Mouse (Mus musculus) heart, postnatal 0 days (tissue): ENCODE data around the gene Eppin. TPM values are rescaled to one million over a fixed set of nuclear protein-coding genes. Genes with fewer than 3 reads are reported as not detected.

Experiments
- ATAC-seq: fragments of 200-750 bp; cut with Nextera tagmentation; 2 replicates; pipeline ENCODE4 v1.8.0; 2017; ENCODE audit warnings: low read depth, moderate number of reproducible peaks, moderate library complexity; ENCODE audit not compliant: insufficient read depth
- DNase-seq: peaks from one replicate; pipeline ENCODE4 v3.0.0-alpha.2; 2016; ENCODE audit warnings: low spot score
- H3K27ac ChIP-seq: fragments of 300-500 bp; sonication (generic); 2 replicates; pipeline ENCODE4 v1.5.1; 2014; ENCODE audit warnings: low read depth, mild to moderate bottlenecking
- H3K27me3 ChIP-seq: fragments of 300-500 bp; sonication (generic); 2 replicates; pipeline ENCODE4 v1.6.1; 2014; ENCODE audit warnings: low read length, mixed read lengths; ENCODE audit not compliant: control insufficient read depth, insufficient read depth
- H3K36me3 ChIP-seq: fragments of 300-500 bp; sonication (generic); replicated peaks from 2 replicates; pipeline ENCODE4 v1.6.1; 2014; ENCODE audit warnings: low read length, mixed read lengths; ENCODE audit not compliant: control insufficient read depth, insufficient read depth
- H3K4me1 ChIP-seq: fragments of 300-500 bp; sonication (generic); 2 replicates; pipeline ENCODE4 v1.6.1; 2014; ENCODE audit warnings: antibody characterized with exemption; ENCODE audit not compliant: control insufficient read depth, insufficient read depth
- H3K4me2 ChIP-seq: fragments of 300-500 bp; sonication (generic); 2 replicates; pipeline ENCODE4 v1.6.1; 2014; ENCODE audit warnings: low read depth, mild to moderate bottlenecking, low read length, moderate library complexity
- H3K4me3 ChIP-seq: fragments of 300-500 bp; sonication (generic); 2 replicates; pipeline ENCODE4 v1.5.1; 2014; ENCODE audit warnings: low read depth, low read length
- H3K9ac ChIP-seq: fragments of 300-500 bp; sonication (generic); replicated peaks from 2 replicates; pipeline ENCODE4 v1.6.1; 2014; ENCODE audit warnings: low read depth, low read length, mixed read lengths
- H3K9me3 ChIP-seq: fragments of 300-500 bp; sonication (generic); replicated peaks from 2 replicates; pipeline ENCODE4 v1.6.1; 2016; ENCODE audit warnings: low read length; ENCODE audit not compliant: control insufficient read depth
- CTCF ChIP-seq: IDR thresholded peaks from 2 replicates; pipeline ENCODE4 v1.5.1; 2016; ENCODE audit warnings: antibody characterized with exemption, control low read depth, low read depth
- EP300 ChIP-seq: IDR thresholded peaks from 2 replicates; pipeline ENCODE4 v1.6.1; 2016; ENCODE audit warnings: antibody characterized with exemption, low read depth
- WGBS: fragments of 180-500 bp; shearing (Covaris S2); extraction: QIAGEN DNeasy Blood & Tissue Kit; methylation state at CpG from one replicate; pipeline ENCODE4 v1.1.7; 2014; 5-methylcytosine and 5-hydroxymethylcytosine counted together
- polyA plus RNA-seq: library from polyadenylated mRNA; unstranded; fragments of >200 nt; fragmentation: Nextera tagmentation; extraction: Ambion mirVana; gene quantifications from 2 replicates; pipeline ENCODE4 v1.2.1, GENCODE M21; 2015
- total RNA-seq: library from RNA; depleted of rRNA; stranded (reverse); fragments of >200 nt; gene quantifications from 2 replicates; pipeline ENCODE4 v1.2.3, GENCODE M21; 2014; ENCODE audit warnings: low replicate concordance; rRNA removed

Gene Eppin
- total and polyA plus RNA-seq, 2 experiments from 2014 or later, result not detected

DNA sequence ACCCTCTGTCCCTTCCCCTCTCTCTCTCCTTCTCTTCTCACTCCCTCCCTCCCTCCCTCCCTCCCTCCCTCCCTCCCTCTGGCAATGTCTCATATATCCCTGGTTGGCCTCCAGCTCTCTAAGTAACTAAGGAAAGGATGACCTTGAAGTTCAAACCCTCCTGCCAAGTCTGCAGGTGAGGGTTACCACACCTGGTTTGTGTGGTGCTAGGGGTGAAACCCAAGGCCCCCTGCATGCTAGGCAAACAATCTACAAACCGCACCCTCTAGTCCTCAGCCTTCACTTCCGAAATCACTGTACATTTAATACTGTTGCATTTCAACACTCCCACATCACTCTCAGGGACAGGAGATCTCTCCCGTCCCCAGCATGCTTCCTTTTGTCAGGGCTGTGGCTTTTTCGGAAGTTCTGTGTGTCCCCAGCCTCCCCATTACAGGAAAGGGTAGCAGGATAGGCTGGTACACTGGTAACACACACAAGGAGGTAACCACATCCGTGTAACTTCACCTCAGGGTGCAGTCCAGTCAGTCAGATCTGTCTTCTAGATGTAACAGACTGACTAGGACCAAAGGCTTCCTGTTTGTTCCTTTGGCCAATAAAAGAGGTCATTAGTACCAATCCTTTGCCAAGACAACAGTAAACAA lies 48.8 kb downstream of the Eppin start:
- Histone ChIP-seq H3K4me2 (no peak overlapping the region), H3K9me3 (no peaks in the 10 kb centered on the region), H3K36me3 (no peaks in the 10 kb centered on the region), H3K27me3 (0 out of 2 replicates have a peak, but pooled peaks cover 12% of the 10 kb centered on the region), H3K9ac (no peak overlapping the region), H3K4me3 (no peak overlapping the region), H3K27ac (no peak overlapping the region), H3K4me1 (no peaks in the 10 kb centered on the region)
- no peak for ATAC-seq
- no peak for DNase-seq
- TF ChIP-seq EP300, result no peak
- TF ChIP-seq CTCF, result no peak
- WGBS, result 31% methylated on average over 5 of the region's 5 CpGs

DNA sequence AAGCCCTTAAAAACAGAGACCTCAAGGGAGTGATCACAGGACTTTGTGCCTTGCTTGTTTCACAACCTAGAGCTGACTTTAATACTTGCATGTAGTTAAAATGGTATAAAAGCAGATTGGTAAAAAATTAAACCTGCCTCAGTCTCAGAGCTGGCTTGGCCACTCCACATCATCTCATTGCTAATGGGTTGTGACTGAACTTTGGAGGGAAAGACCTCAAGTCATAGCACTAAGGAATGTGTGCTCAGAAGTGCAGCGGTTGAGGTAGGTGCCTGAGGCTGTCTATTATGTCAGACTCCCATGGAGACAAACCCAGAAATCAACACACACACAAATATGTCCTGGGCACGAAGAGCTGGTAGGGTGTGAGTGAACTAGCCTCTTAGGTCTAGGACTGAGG lies 49.6 kb downstream of the Eppin start:
- no peak for ATAC-seq
- 67% methylated on average over 2 of the region's 2 CpGs for WGBS
- H3K4me3 ChIP-seq, result no peak overlapping the region
- DNase-seq, result no peak
- H3K9ac ChIP-seq, result no peak overlapping the region
- no peak overlapping the region for H3K4me2 ChIP-seq
- H3K27me3 ChIP-seq, result 0 out of 2 replicates have a peak, but pooled peaks cover 13% of the 10 kb centered on the region
- no peak overlapping the region for H3K27ac ChIP-seq
- no peaks in the 10 kb centered on the region for H3K36me3 ChIP-seq
- H3K9me3 ChIP-seq, result no peaks in the 10 kb centered on the region
- no peaks in the 10 kb centered on the region for H3K4me1 ChIP-seq
- TF ChIP-seq CTCF (no peak), EP300 (no peak)

DNA sequence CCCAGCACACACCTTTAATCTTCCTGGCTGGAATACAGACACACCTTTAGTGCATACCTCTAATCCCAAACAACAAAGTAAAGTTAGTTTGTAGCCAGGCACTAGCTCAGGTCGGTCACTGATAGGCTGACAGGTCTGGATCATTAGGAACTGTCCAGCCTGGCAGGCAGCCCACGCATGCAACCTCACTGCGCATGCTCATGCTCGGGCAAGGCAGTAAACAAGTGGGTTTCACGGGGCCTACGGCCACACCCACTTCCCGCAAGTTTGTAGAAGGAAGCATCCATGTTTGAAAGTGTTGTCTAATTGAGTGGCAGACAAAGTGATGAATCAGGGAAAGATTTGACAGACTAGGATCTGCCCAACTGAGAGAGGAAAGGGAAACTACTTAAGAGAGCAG lies 50.8 kb downstream of the Eppin start:
- H3K36me3 ChIP-seq, result no peaks in the 10 kb centered on the region
- no peak for TF ChIP-seq CTCF
- no peak for TF ChIP-seq EP300
- 79% methylated on average over 7 of the region's 7 CpGs for WGBS
- DNase-seq, result no peak
- no peak overlapping the region for H3K27ac ChIP-seq
- no peak overlapping the region for H3K4me3 ChIP-seq
- no peaks in the 10 kb centered on the region for H3K9me3 ChIP-seq
- 0 out of 2 replicates have a peak, but pooled peaks cover 13% of the 10 kb centered on the region for H3K27me3 ChIP-seq
- no peak for ATAC-seq
- H3K4me1 ChIP-seq, result no peaks in the 10 kb centered on the region
- no peak overlapping the region for H3K9ac ChIP-seq
- no peak overlapping the region for H3K4me2 ChIP-seq

DNA sequence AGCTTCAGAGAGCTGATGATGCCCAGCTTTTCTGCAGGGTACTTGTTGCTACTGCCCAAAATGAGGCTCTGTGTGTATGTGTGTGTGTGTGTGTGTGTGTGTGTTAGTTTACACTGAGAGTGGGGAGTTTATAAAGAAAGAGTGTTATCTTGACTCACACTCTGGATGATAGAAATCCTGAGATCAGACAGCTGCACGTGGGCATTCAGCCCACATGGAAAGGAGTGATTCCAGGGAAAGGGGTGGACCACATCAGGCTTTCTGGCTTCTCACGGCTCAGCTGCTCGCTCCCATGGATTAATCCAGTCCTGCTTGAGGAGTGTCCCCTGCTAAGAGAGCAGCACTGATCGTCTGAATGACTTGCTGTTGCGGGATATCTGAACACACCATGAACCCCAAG lies 51.3 kb downstream of the Eppin start:
- Histone ChIP-seq H3K9me3 (no peaks in the 10 kb centered on the region), H3K36me3 (no peaks in the 10 kb centered on the region), H3K9ac (no peak overlapping the region), H3K4me3 (no peak overlapping the region), H3K4me2 (no peak overlapping the region), H3K4me1 (no peaks in the 10 kb centered on the region), H3K27me3 (0 out of 2 replicates have a peak, but pooled peaks cover 13% of the 10 kb centered on the region), H3K27ac (no peak overlapping the region)
- WGBS, result 61% methylated on average over 5 of the region's 5 CpGs
- TF ChIP-seq EP300 (no peak), CTCF (no peak)
- DNase-seq (no peak), ATAC-seq (no peak)

DNA sequence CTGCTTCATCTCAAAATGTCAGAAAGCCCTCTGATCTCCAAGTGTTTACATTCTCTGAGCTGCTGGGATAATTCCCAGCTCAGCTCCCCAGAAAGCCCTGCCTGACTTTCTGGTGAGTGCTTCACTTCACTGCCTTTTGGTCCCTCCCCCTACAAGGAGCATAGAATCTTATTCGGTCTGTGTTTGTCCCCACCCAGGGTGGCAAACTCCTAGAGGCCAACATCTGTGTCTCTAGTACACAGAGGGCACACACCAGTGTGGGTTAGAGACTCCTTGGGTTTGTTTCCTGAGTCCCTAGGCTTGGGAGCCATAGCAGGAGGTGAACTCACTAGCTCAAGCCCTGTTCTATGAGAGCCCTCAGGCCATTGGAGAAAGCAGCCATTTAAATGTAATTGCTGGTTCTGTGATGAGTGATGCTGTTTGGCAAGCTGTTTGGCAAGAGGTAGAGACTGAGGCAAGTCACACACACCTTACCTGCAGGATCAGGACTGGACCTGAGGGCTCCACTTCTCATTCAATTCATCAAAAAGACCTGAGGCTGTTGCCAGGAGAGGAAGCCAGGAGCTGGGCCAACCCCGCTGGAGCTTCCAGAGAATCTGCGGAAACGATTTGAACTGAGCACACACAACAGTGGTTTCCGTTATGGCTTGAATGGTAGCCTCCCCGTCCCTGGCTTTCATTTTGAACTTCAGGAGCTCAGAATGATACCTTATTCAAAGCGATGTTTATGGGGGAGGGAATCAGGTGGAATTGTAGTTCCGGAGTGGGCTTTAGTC lies 52.6 kb downstream of the Eppin start:
- Histone ChIP-seq H3K27ac (no peak overlapping the region), H3K4me3 (no peak overlapping the region), H3K9me3 (no peaks in the 10 kb centered on the region), H3K4me2 (no peak overlapping the region), H3K36me3 (no peaks in the 10 kb centered on the region), H3K9ac (no peak overlapping the region), H3K4me1 (no peaks in the 10 kb centered on the region), H3K27me3 (peaks cover 13% of the 10 kb centered on the region; the same call in 1 of the 2 replicates)
- WGBS, result 31% methylated on average over 8 of the region's 8 CpGs
- no peak for TF ChIP-seq EP300
- TF ChIP-seq CTCF, result no peak
- ATAC-seq, result no peak
- no peak for DNase-seq

Other genes starting within 250 kb of the Eppin start
Only the 30 nearest of the 32 such genes appear.
- gene Slpi, start 204.5 kb downstream of the Eppin start, total RNA-seq, result not detected in 2 replicates
- 2.0 and 3.7 TPM in 2 replicates for gene Slpi, start 204.5 kb downstream of the Eppin start, polyA plus RNA-seq
- not detected in 2 replicates for gene Rbpjl, start 190.5 kb downstream of the Eppin start, total RNA-seq
- 0.04 and 0.05 TPM in 2 replicates for gene Rbpjl, start 190.5 kb downstream of the Eppin start, polyA plus RNA-seq
- gene Matn4, start 188.4 kb downstream of the Eppin start, total RNA-seq, result 1.7 and 3.3 TPM in 2 replicates
- gene Matn4, start 188.4 kb downstream of the Eppin start, polyA plus RNA-seq, result 1.1 and 1.5 TPM in 2 replicates
- 42.2 and 46.5 TPM in 2 replicates for gene Sdc4, start 149.7 kb downstream of the Eppin start, total RNA-seq
- gene Sdc4, start 149.7 kb downstream of the Eppin start, polyA plus RNA-seq, result 30.4 and 30.7 TPM in 2 replicates
- gene Sys1, start 136.6 kb downstream of the Eppin start, total RNA-seq, result 71.8 and 87.9 TPM in 2 replicates
- gene Sys1, start 136.6 kb downstream of the Eppin start, polyA plus RNA-seq, result 37.6 and 39.1 TPM in 2 replicates
- 6.7 and 34.3 TPM in 2 replicates for gene Gm20458, start 132.6 kb downstream of the Eppin start, total RNA-seq
- 15.4 and 15.5 TPM in 2 replicates for gene Gm20458, start 132.6 kb downstream of the Eppin start, polyA plus RNA-seq
- gene Trp53tg5, start 119.9 kb downstream of the Eppin start, total RNA-seq, result not detected in 2 replicates
- not detected in 2 replicates for gene Trp53tg5, start 119.9 kb downstream of the Eppin start, polyA plus RNA-seq
- 22.3 and 26.6 TPM in 2 replicates for gene Dbndd2, start 107.5 kb downstream of the Eppin start, total RNA-seq
- 16.8 and 16.9 TPM in 2 replicates for gene Dbndd2, start 107.5 kb downstream of the Eppin start, polyA plus RNA-seq
- 45.0 and 51.0 TPM in 2 replicates for gene Pigt, start 96.1 kb downstream of the Eppin start, total RNA-seq
- gene Pigt, start 96.1 kb downstream of the Eppin start, polyA plus RNA-seq, result 30.9 and 32.0 TPM in 2 replicates
- gene Wfdc2, start 31.2 kb downstream of the Eppin start, total RNA-seq, result 2.9 and 8.5 TPM in 2 replicates
- 0.74 and 23.0 TPM in 2 replicates for gene Wfdc2, start 31.2 kb downstream of the Eppin start, polyA plus RNA-seq
- not detected in 2 replicates for gene Spint3, start 20.1 kb downstream of the Eppin start, total RNA-seq
- not detected in 2 replicates for gene Spint3, start 20.1 kb downstream of the Eppin start, polyA plus RNA-seq
- gene Wfdc6a, start 8.1 kb downstream of the Eppin start, total RNA-seq, result not detected in 2 replicates
- gene Wfdc6a, start 8.1 kb downstream of the Eppin start, polyA plus RNA-seq, result 0.25 and 0.30 TPM in 2 replicates
- not detected in 2 replicates for gene Wfdc6b, start 19.9 kb upstream of the Eppin start, total RNA-seq
- not detected in 2 replicates for gene Wfdc6b, start 19.9 kb upstream of the Eppin start, polyA plus RNA-seq
- gene Wfdc8, start 20.0 kb upstream of the Eppin start, total RNA-seq, result not detected in 2 replicates
- gene Wfdc8, start 20.0 kb upstream of the Eppin start, polyA plus RNA-seq, result not detected in 2 replicates
- gene Wfdc16, start 45.2 kb upstream of the Eppin start, total RNA-seq, result not detected in 2 replicates
- gene Wfdc16, start 45.2 kb upstream of the Eppin start, polyA plus RNA-seq, result not detected in 2 replicates
- not detected in 2 replicates for gene Wfdc10, start 62.5 kb upstream of the Eppin start, total RNA-seq
- gene Wfdc10, start 62.5 kb upstream of the Eppin start, polyA plus RNA-seq, result not detected in 2 replicates
- gene Wfdc9, start 63.0 kb upstream of the Eppin start, total RNA-seq, result not detected in 2 replicates
- not detected in 2 replicates for gene Wfdc9, start 63.0 kb upstream of the Eppin start, polyA plus RNA-seq
- gene Wfdc11, start 80.5 kb upstream of the Eppin start, total RNA-seq, result not detected in 2 replicates
- not detected in 2 replicates for gene Wfdc11, start 80.5 kb upstream of the Eppin start, polyA plus RNA-seq
- gene Wfdc13, start 91.5 kb upstream of the Eppin start, total RNA-seq, result not detected in 2 replicates
- not detected in 2 replicates for gene Wfdc13, start 91.5 kb upstream of the Eppin start, polyA plus RNA-seq
- not detected in 2 replicates for gene Spint4, start 104.9 kb upstream of the Eppin start, total RNA-seq
- gene Spint4, start 104.9 kb upstream of the Eppin start, polyA plus RNA-seq, result not detected in 2 replicates
- gene Spint5, start 121.7 kb upstream of the Eppin start, total RNA-seq, result not detected in 2 replicates
- gene Spint5, start 121.7 kb upstream of the Eppin start, polyA plus RNA-seq, result not detected in 2 replicates
- not detected in 2 replicates for gene Wfdc3, start 152.3 kb upstream of the Eppin start, total RNA-seq
- 0.46 and 0.51 TPM in 2 replicates for gene Wfdc3, start 152.3 kb upstream of the Eppin start, polyA plus RNA-seq
- 8.9 and 19.1 TPM in 2 replicates for gene Dnttip1, start 152.4 kb upstream of the Eppin start, total RNA-seq
- gene Dnttip1, start 152.4 kb upstream of the Eppin start, polyA plus RNA-seq, result 42.8 and 43.3 TPM in 2 replicates
- 175 and 320 TPM in 2 replicates for gene Ube2c, start 176.3 kb upstream of the Eppin start, total RNA-seq
- 116 and 117 TPM in 2 replicates for gene Ube2c, start 176.3 kb upstream of the Eppin start, polyA plus RNA-seq
- 4.9 and 5.0 TPM in 2 replicates for gene Tnnc2, start 186.4 kb upstream of the Eppin start, total RNA-seq
- 0.18 and 0.25 TPM in 2 replicates for gene Tnnc2, start 186.4 kb upstream of the Eppin start, polyA plus RNA-seq
- gene Snx21, start 192.2 kb upstream of the Eppin start, total RNA-seq, result 46.4 and 98.1 TPM in 2 replicates
- gene Snx21, start 192.2 kb upstream of the Eppin start, polyA plus RNA-seq, result 29.8 and 30.8 TPM in 2 replicates
- gene Acot8, start 211.3 kb upstream of the Eppin start, total RNA-seq, result 10.6 and 28.9 TPM in 2 replicates
- 11.4 and 14.1 TPM in 2 replicates for gene Acot8, start 211.3 kb upstream of the Eppin start, polyA plus RNA-seq
- gene Zswim3, start 211.5 kb upstream of the Eppin start, total RNA-seq, result 0.93 and 2.8 TPM in 2 replicates
- 3.3 and 3.4 TPM in 2 replicates for gene Zswim3, start 211.5 kb upstream of the Eppin start, polyA plus RNA-seq
- 5.4 TPM in 2 replicates for gene Zswim1, start 229.1 kb upstream of the Eppin start, total RNA-seq
- 7.0 and 7.4 TPM in 2 replicates for gene Zswim1, start 229.1 kb upstream of the Eppin start, polyA plus RNA-seq
- gene Spata25, start 234.9 kb upstream of the Eppin start, total RNA-seq, result not detected in 2 replicates
- gene Spata25, start 234.9 kb upstream of the Eppin start, polyA plus RNA-seq, result not detected in 2 replicates